Mouse (Mus musculus) monocyte, adult 2 months (primary cell): ENCODE measurements around the gene Zfp277.

Experiments
- DNase-seq, 2 experiments: peaks; one replicate each; pipeline ENCODE4 v3.0.0; 2022; ENCODE audit warnings: low spot score in 2 of 2, low read depth in 1 of 2

Gene Zfp277

GRCm38 (mm10) chr12:40268313-40268712 lies 177.4 kb downstream of the Zfp277 start:
- DNase-seq, result no peak
